Mouse (Mus musculus) adrenal gland, adult 2 months (tissue): ENCODE measurements around the gene Prpf3. TPM values are rescaled to one million over a fixed set of nuclear protein-coding genes. Genes with fewer than 3 reads are reported as not detected.
A peak's percentile ranks its signal among the peaks of the same experiment; 100 is the strongest.
"Not testable (repeated sequence)": the region's sequence is repeated elsewhere in the genome, so short reads cannot be mapped to it uniquely, and the experiment has no call there.

Experiments
- DNase-seq: peaks from one replicate; pipeline ENCODE4 v3.0.0; 2021
- long read RNA-seq: library from polyadenylated mRNA; stranded (forward); transcript quantifications from one replicate; pipeline ENCODE4 v2.0.0, GENCODE M21; 2021
- polyA plus RNA-seq: library from polyadenylated mRNA; depleted of rRNA; stranded (reverse); fragments of >200 nt; gene quantifications from 2 replicates; pipeline ENCODE4 v1.2.3, GENCODE M21; 2012; rRNA removed
- total RNA-seq, 2 experiments: library from RNA; stranded (reverse); gene quantifications; 2 replicates each; pipeline ENCODE4 v1.2.3; 2021

The Prpf3 gene
- total RNA-seq (10 to 100 TPM; 30.0 to 35.1 TPM), polyA plus RNA-seq (4.6 and 5.6 TPM in 2 replicates)
- long read RNA-seq, transcript Prpf3-201 (16 exons, 2,933 nt): major isoform, 13 of 19 reads
- long read RNA-seq, partial matches to known transcripts: 1 of 19 reads
- long read RNA-seq, other reads (novel, unspliced or antisense): 4 of 19 reads

GRCm38 (mm10) chr3:95855502-95856089 is at the start of gene Prpf3:
Prpf3 (minus strand) TSS chr3:95855885.
- peak; percentile 98 for DNase-seq

- DNase-seq: no peak
Observed at GRCm38 (mm10) chr3:95904568-95904967, 48.9 kb upstream of the Prpf3 start, which contains the start of gene Car14. Car14 (minus strand) TSS chr3:95904691.

- DNase-seq: no peak
Observed at GRCm38 (mm10) chr3:95903753-95904502, 48.2 kb upstream of the Prpf3 start.

- DNase-seq: no peak
Observed at GRCm38 (mm10) chr3:95902643-95903042, 47.0 kb upstream of the Prpf3 start.

GRCm38 (mm10) chr3:95902373-95902625 is 46.6 kb upstream of the Prpf3 start:
- DNase-seq: no peak

GRCm38 (mm10) chr3:95901616-95902372 is 46.1 kb upstream of the Prpf3 start:
- DNase-seq: peak; percentile 21

GRCm38 (mm10) chr3:95899800-95900524 is 44.3 kb upstream of the Prpf3 start:
- no peak for DNase-seq

GRCm38 (mm10) chr3:95895501-95895900 is 39.8 kb upstream of the Prpf3 start:
- not testable (repeated sequence) for DNase-seq

- DNase-seq: peak; percentile 85
Observed at GRCm38 (mm10) chr3:95894317-95895160, 38.9 kb upstream of the Prpf3 start.

GRCm38 (mm10) chr3:95893606-95894316 is 38.1 kb upstream of the Prpf3 start, which contains the start of gene Aph1a:
Aph1a (plus strand) TSS chr3:95893969.
- DNase-seq: peak; percentile 99

- no peak for DNase-seq
Observed at GRCm38 (mm10) chr3:95893126-95893525, 37.4 kb upstream of the Prpf3 start.

- no peak for DNase-seq
Observed at GRCm38 (mm10) chr3:95892066-95893052, 36.7 kb upstream of the Prpf3 start.

- peak; percentile 46 for DNase-seq
Observed at GRCm38 (mm10) chr3:95891211-95892065, 35.8 kb upstream of the Prpf3 start, which contains the start of gene BC028528. BC028528 (minus strand) TSS chr3:95892005.

GRCm38 (mm10) chr3:95889664-95890063 is 34.0 kb upstream of the Prpf3 start:
- no peak for DNase-seq

GRCm38 (mm10) chr3:95887596-95887995 is 31.9 kb upstream of the Prpf3 start:
- no peak for DNase-seq

GRCm38 (mm10) chr3:95884400-95884799 is 28.7 kb upstream of the Prpf3 start:
- DNase-seq: no peak

- peak; percentile 69 for DNase-seq
Observed at GRCm38 (mm10) chr3:95882816-95883425, 27.2 kb upstream of the Prpf3 start.
